Mouse (Mus musculus) large intestine, adult 2 months (tissue): ENCODE measurements around the gene Ctrc. TPM values are rescaled to one million over a fixed set of nuclear protein-coding genes. Genes with fewer than 3 reads are reported as not detected.
"Not testable (repeated sequence)": the region's sequence is repeated elsewhere in the genome, so short reads cannot be mapped to it uniquely, and the experiment has no call there.

Source experiments
- DNase-seq: peaks from one replicate; pipeline ENCODE4 v3.0.0-alpha.2; 2012; ENCODE audit warnings: low read depth, low spot score
- WGBS: fragments of 180-500 bp; shearing (Covaris S2); methylation state at CpG from one replicate; pipeline ENCODE4 v1.1.7; 2018; 5-methylcytosine and 5-hydroxymethylcytosine counted together
- polyA plus RNA-seq: library from polyadenylated mRNA; depleted of rRNA; stranded (reverse); fragments of >200 nt; gene quantifications from 2 replicates; pipeline ENCODE4 v1.2.3, GENCODE M21; 2012

Gene Ctrc
- polyA plus RNA-seq, 1 experiment = 0.17 TPM

- 10% methylated on average over 10 of the region's 10 CpGs for WGBS
- no peak for DNase-seq
Measured at GRCm38 (mm10) chr4:141792554-141793281, 53.4 kb downstream of the Ctrc start.

GRCm38 (mm10) chr4:141791951-141792350 lies 54.2 kb downstream of the Ctrc start:
- no peak for DNase-seq
- 70% methylated on average over 8 of the region's 8 CpGs for WGBS

GRCm38 (mm10) chr4:141791486-141791885 lies 54.7 kb downstream of the Ctrc start:
- no peak for DNase-seq
- 90% methylated on average over 7 of the region's 7 CpGs for WGBS

DNA sequence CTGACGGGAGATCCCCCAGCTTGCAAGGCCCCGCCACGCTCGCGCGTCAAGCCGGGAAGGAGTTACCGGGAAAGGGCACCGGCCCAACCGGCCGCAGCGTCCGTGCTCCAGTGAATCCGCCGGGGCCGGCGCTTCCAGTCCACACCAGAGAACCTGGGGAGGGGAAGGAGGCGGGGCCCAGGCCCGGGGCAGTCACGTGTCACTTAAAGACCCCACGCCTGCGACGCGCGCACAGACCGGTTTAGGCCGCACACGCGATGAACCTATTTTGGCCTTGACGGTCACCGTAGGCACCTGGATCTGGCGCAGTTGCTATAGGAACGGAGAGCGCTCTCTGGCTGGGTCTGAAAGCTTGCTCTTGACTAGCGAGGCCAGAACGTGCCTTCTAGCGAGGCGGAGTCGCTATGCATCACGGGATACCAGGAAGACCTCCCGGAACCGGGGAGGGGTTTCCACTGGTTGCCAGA lies 55.6 kb downstream of the Ctrc start, which contains the start of gene Dnajc16:
Gene Dnajc16 (minus strand): TSS at position 408 of the 467 bp plus-strand sequence.
- under 1% methylated on average over 42 of the region's 42 CpGs for WGBS
- DNase-seq = peak; percentile 99

- no peak for DNase-seq
- WGBS = 34% methylated on average over 3 of the region's 3 CpGs
Measured at GRCm38 (mm10) chr4:141789564-141790218, 56.5 kb downstream of the Ctrc start.

DNA sequence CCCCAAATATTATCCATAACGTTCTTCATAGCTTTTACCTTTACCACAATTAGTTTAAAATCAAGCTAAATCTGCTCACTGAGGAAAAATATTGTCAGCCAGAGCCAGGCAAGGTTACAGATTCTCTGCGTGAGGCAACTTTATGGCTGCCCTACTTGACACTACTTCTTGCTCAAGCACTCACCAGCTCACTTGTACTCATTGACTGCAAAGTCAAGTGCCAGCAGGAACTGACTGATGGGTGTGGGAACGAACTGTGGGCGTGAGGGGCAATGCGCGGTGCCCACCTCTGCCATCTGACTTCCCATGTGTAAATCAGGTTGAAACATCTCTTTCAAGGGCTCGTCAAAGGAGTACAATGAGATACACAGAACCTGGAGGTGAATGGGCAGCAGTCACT lies 58.7 kb downstream of the Ctrc start:
- no peak for DNase-seq
- 56% methylated on average over 7 of the region's 7 CpGs for WGBS

- WGBS = 16% methylated on average over 6 of the region's 6 CpGs
- DNase-seq = no peak
Measured at GRCm38 (mm10) chr4:141787046-141787445, 59.1 kb downstream of the Ctrc start.

- DNase-seq = no peak
- WGBS = 77% methylated on average over 13 of the region's 13 CpGs
Measured at GRCm38 (mm10) chr4:141786141-141786540, 60.0 kb downstream of the Ctrc start.

DNA sequence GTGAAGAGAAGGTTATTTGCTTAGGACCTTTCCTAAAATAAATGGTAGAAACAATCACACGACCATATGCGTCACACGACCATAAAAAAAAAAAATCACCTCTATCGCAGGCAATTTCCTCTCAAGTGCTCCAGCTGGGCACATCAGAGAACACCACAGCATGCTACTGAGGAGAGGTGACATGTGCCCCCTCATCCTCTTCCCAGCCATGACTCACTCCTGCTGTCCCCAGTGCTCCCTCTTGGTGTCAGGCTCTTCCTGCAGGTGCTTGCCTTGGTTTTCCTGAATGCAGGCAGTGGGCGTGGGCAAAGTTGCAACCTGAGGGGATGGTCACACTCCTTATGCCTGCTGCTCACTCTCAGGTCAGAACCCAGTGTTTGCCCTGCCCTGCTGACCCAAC lies 61.3 kb downstream of the Ctrc start:
- no peak for DNase-seq
- 48% methylated on average over 5 of the region's 5 CpGs for WGBS

GRCm38 (mm10) chr4:141781201-141781985 lies 64.8 kb downstream of the Ctrc start:
- no peak for DNase-seq
- WGBS = 92% methylated on average over 8 of the region's 8 CpGs

GRCm38 (mm10) chr4:141779828-141780227 lies 66.3 kb downstream of the Ctrc start:
- WGBS = 89% methylated on average over 8 of the region's 8 CpGs
- no peak for DNase-seq

GRCm38 (mm10) chr4:141773019-141773418 lies 73.1 kb downstream of the Ctrc start:
- WGBS = 85% methylated on average over 4 of the region's 4 CpGs
- DNase-seq = not testable (repeated sequence)

GRCm38 (mm10) chr4:141771823-141772222 lies 74.3 kb downstream of the Ctrc start:
- DNase-seq = no peak
- WGBS = 93% methylated on average over 8 of the region's 8 CpGs

DNA sequence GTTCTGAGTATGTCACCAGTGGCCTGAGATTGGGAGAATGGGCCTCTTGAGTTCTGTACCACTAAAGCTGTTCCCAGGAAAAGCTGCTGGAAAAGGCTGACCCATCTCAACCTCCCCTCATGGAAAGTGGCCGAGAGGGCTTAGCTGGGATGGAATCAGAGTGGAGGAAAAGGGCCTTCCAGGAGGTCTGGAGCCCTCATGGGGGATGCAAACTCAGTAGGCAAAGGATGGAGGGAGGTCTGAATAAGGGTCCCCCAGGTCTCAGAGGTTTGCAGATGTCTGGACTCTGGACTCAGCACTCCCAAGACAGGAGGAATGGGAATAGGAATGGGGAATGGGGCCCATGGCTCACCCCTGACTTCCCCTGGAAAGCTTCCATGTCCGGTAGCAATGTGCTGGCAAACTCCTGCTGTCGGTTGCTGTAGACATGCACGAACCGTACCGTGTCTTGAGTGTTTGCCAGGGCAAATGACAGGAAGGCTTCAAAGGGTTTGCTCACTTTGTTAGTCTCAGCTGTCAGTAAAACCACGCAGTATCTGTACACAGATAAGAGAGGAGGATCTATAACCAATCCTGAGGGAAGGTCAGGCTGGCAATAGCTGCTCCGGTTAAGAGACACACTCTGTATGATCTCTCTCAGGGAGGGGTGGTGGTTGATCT lies 76.5 kb downstream of the Ctrc start:
- WGBS = 83% methylated on average over 8 of the region's 8 CpGs
- DNase-seq = no peak

GRCm38 (mm10) chr4:141767353-141768036 lies 78.7 kb downstream of the Ctrc start:
- DNase-seq = no peak

GRCm38 (mm10) chr4:141766668-141767352 lies 79.3 kb downstream of the Ctrc start:
- WGBS = 58% methylated on average over 19 of the region's 19 CpGs
- no peak for DNase-seq

More at GRCm38 (mm10) chr4:141767353-141768036, 78.7 kb downstream of the Ctrc start:
- WGBS = 69% methylated on average over 19 of the region's 19 CpGs

- no peak for DNase-seq
- WGBS = 75% methylated on average over 8 of the region's 8 CpGs
Measured at GRCm38 (mm10) chr4:141766316-141766667, 79.9 kb downstream of the Ctrc start.

GRCm38 (mm10) chr4:141765008-141765407 lies 81.2 kb downstream of the Ctrc start:
- no peak for DNase-seq

More at GRCm38 (mm10) chr4:141765008-141765407, 81.2 kb downstream of the Ctrc start:
- 90% methylated on average over 3 of the region's 3 CpGs for WGBS
